Mouse (Mus musculus): Measurements from ENCODE around the gene Gpr87.
"Not testable (repeated sequence)": the region's sequence is repeated elsewhere in the genome, so short reads cannot be mapped to it uniquely, and the experiment has no call there.

Gene Gpr87

DNA sequence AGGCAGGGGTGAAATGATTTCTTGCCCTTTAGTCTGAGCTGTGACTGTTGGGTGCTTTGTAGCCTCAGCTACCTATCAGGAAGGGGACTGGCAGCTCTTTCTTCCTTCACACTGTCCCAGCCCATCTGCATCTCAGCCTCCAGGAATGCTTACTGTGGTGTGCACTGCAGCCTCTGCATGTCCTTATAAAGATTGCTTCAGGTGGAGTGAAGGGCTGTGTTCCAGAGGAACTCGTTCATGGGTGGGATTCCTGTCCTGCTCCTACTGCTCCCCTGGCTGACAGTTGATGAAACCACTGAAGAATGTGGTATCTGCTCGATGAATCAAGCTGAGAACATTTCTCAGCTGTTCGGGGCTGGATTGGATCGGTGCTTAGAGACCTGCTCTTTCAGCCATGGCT is 7.6 kb downstream of the Gpr87 start:
- DNase-seq (ENCODE audit: low spot score), result no peak

DNA sequence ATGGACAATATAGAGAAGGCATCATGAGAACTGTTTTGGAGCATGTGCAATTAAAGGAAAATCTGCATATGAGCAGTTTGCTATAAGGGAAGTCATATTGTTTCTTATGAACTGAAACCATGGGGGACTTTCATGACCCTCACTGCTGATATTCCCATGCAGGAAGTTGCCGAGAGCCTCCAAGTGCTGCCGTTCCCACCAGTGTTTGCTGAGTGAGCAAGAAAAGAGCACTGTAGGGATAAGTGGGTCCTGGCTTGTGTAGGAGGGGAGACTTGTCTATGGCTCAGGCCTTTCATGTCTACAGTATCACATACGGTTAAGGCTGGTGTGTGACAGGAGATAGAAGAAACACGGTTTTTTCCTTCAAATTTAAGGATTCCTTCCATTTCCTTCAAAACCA is 9.2 kb downstream of the Gpr87 start:
- no peak for DNase-seq (ENCODE audit: low spot score)

DNA sequence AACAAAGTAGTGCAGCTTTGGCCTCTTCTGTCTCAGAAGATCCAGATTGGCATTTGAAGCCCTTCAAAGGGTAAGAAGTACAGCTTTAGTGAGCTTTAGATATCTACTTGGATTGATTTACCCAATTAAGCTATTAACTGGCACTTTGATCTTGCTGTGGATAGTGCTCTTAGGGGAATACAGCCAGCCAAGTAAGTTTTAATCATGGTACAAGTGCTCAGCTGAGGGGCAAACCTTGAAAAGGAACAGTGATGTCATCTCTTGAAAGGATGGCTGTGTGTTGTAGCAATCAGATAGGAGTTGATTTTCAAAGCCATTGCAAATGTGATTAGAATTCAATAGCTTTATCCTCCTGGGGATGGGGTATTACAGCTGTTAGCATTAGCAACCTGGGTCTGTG is 12.8 kb downstream of the Gpr87 start:
- no peak for DNase-seq (ENCODE audit: low spot score)

DNA sequence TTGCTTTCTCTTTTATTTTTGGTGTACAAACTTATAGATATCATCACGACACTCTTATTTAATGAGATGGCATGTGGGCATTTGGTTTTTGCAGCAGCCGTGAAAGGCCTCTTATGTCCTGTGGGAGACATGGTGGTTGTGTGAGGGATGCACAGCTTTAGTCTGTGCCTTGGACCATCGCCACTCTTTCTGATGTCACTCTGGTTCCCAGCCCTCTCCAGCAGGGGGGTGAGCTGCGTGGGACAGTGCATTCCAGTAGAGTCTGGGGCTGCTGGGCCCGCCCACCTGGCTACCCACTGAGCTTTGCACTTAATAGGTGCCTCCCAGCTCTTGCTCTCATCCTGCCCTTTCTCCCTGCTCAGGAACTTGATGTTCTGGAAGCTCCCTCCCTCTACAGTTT is 13.8 kb downstream of the Gpr87 start:
- no peak for DNase-seq (ENCODE audit: low spot score)

DNA sequence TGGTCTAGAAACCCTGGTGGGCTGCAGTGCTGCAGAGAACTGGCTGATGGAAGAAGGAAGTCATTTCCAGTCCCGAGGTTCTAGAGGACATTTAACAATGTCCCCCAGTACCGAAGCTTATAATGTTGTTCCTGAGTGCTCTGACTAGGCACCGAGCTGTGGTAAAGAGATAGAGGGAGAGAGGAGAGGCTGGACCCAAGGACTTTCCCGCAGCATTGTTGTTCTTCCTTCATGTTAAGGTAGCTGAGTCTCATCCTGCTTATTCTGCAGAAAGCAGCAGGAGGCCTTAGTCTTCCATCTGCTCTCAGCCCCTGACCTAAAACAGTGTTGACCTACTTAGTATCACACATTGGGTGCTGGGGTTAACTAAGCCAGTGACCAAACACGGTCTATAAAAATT is 18.0 kb downstream of the Gpr87 start:
- no peak for DNase-seq (ENCODE audit: low spot score)

DNA sequence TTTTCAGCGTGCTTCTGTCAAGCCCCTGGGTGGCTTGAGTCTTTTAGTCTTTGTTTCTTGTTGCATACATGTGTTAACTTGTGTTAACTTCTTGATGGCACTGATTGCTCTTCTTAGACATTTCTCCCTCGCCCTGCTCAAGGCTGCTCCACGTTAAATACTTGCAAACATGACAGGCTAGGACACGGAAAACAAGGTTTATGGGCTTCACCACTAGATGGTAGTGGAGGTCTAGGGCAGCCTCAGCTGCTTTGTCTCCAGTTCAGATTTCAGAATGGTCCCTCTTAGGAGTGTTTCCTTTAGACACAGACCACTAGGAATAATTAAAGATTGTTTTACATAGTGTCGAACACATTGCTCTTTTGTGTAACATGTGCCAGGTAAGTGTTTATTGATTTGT is 19.7 kb downstream of the Gpr87 start:
- DNase-seq (ENCODE audit: low spot score), result peak; percentile 43

DNA sequence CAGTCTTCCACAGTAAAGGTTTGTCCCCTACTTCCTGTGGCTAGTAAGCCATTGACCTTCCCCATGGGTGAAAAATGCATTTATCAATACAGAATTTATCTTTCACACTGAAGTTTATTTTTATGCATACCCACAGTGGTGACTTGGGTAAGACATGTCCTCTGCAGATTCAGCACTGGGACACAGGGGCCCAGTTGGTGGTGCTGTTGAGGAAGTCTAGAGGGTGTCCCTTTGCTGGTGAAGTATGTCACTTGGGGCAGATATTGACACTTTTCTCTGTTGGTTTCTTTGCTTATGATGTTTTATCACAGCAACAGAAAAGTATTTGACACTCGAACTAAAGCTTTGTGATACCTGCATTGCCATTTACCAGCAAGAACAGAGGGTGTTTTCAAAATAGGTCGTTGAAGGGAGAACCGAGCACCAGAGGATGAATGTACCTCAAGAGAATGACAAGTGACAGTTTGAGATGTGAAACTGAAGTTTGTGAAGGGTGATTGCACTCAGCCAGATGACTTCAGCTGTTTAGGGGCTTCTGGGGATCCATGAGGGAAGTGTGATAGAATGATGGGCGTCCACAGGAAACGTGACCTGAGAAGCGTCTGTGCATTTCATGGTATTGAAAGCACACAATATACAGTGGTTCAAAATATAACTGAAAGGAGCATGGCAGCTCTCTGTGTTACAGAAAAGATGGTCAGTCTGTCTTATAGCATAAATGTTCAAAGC is 20.3 kb downstream of the Gpr87 start:
- no peak for DNase-seq (ENCODE audit: low spot score)

DNA sequence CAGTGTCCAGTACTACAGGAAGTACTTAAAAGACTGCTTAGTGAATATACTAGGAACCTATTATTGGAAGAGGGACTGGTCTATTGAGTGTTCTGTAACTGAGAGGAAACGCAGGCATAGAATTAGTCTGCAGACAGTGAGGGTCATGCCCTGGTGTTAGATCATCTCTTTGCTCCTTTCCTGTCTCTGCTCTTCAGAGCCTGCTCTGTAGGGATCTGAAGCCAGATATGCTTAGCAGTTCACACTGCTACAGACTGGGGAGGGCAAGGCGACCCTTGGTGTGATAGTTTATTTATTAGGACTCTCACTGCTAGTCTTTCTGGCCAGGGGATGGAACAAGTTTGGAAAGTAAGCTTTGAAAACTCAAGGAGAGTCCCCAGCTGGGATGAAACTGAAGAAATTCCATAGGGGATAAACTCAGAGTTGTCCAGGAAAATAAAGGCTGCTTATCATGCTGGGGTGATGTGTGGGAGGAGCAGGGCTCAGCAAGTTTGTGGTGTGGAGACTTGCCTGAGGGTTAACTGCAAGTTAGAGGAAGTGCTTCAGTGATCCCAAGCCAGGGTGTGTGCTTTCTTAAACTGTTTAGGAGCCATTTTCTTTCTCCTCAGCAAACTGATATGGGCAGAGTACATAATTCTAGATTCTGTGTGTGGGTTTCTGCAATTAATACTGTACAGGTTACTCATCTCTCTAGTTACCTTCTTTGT is 24.8 kb downstream of the Gpr87 start:
- peak; percentile 7 for DNase-seq (ENCODE audit: low spot score)

DNA sequence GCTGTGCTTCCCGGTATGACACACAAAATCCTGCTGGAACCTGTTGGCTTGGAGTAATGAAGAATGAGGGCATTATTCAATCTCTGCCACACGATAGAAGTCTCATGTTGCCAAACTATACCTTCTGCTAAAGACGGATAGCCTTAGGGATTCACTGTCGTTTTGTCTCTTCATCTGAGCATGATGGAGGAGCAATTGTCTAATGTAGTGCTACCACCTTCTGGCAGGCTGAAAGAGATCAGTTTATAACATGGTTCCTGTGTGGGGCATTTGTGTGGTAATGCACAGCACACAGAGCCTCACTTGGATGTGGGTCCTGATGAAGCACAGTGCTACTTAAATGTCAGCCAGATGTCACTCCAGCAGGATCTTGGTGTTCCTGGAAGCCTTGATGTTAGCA is 25.7 kb downstream of the Gpr87 start:
- no peak for DNase-seq (ENCODE audit: low spot score)

DNA sequence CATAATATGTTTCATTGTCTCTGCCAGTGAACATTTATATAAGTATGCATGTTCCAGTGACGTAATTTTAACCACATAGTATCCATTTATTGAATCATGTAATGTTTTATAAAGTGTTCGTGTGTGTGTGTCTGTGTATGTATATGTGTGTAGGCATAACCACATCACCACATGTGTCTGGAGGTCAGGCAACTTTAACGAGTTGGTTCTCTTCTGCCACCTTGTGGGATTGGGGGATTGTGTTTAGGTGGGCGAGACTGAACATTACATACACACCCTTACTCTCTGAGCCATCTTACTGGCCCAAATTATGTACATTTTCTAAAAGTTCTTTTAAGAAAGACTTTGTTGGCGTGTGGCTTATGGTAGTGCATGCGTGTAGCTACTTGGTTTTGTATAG is 26.4 kb downstream of the Gpr87 start:
- no peak for DNase-seq (ENCODE audit: low spot score)

DNA sequence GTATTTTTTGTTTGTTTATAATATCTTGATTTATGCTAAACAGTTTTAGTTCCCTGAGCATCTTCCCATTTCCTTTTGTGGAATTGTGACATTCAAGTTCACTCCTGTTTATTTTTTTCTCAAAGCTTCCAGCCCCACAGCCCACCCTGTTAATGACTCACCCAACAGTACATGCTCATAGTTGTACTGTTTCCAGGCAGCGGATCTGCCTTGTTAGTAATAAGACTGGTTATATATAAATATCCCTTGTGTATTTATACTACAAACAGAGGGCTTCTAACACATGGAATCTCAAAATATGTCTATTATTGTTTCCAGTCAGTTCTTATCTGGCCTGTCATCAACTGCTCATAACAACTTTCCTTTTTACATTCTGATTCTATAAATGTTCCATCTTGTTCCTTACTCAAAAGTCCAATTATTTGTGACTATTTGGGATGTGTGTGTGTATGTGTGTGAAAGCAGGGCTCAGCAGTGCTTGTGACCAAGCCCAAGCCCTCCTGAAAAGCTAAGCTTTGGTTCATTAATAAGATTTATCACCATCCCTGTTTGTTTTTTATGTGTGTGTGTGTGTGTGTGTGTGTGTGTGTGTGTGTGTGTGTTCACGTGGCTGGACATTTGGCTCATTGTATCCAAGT is 27.4 kb downstream of the Gpr87 start:
- no peak for DNase-seq (ENCODE audit: low spot score)

DNA sequence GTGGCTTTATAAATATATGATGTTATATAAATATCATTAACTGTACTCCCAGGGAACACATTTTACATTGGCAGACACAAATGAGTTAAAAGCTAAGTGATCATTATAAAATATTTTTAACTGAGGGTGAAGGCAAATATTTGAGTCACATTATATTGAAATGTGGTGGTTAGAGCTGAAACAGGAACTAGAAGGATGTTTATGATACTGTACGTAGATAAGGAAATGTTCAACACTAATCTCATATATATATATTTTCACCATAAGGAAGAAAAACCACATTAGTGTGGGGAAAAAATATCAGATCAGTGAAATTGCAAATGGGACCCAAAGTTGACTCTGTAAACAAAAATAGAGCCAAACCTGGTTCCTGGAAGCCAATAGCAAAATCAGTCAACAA is 34.4 kb downstream of the Gpr87 start:
- DNase-seq (ENCODE audit: low spot score), result no peak

DNA sequence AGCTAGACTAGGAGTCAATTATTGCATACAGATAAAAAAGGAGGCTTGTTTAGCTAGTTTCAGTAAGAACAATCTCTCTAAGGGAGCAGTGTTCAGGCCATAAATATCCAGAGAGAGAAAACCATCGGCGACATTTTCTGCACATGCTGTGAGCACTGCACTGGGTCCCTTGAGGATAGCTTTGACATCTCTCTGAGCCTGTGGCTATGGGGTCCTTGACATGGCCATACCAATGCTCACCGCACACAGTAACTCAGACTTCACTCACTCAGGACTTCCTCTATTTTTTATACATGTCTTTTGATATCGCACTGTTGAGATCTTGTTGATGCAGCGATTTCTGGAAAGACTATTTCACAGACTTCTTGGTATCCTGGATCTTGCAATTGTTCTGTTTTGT is 37.9 kb downstream of the Gpr87 start:
- DNase-seq (ENCODE audit: low spot score), result no peak

DNA sequence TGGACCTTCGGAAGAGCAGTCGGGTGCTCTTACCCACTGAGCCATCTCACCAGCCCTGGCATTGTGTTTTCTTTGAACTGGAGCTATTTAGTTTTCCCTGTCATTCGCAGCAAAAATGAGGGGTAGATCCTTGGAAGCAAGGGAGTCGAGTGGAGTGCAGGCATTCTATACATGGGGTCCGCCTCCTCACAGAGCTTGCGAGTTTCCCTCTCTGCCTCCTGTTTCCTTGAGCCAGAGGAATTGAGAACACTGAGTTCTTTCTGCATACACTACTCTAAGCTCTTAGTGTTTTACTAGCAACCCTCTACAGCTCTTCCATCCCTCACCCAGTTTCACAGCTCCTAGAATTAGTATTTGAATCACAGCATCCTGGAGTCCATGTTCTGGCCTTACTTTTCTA is 39.5 kb downstream of the Gpr87 start:
- DNase-seq (ENCODE audit: low spot score), result no peak

DNA sequence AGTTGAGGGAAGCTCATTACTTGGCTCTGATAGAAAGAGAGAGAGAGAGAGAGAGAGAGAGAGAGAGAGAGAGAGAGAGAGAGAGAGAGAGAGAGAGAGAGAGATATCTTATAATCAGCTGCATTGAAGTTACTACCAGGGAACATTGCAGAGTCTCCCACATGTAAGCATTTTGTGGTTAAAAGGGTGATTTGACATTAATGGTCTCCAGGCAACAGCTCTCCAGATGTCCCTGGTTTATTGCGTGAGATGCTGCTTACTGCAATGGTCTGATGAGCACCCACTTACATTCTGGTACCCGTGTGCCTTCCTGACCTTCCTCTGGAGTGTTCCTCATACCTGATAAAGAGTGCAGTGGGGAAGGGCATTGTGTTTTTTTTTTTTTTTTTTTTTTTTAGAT is 40.0 kb downstream of the Gpr87 start:
- no peak for DNase-seq (ENCODE audit: low spot score)

DNA sequence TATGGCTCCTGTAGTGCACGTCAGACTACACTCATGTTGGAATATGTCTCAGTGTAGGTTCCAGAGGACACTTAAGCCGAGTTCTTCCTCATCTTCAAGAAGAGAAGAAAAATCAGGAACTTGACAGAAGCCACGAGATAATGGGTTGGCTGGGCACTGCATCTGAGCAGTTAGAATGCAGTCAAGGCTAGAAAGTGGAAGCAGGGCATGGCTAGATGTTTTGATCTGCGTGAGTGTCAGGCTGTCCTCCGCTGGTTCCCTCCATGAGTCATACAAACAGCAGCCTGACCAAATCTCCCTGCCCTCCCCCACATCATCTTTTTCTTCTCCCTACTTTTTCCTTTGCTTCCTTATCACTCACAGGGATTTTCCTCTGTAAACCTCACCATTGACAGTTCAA is 41.5 kb downstream of the Gpr87 start, which contains the start of gene P2ry14:
P2ry14 (minus strand) TSS at position 195 of the 400 bp plus-strand sequence.
- DNase-seq (ENCODE audit: low spot score), result no peak

DNA sequence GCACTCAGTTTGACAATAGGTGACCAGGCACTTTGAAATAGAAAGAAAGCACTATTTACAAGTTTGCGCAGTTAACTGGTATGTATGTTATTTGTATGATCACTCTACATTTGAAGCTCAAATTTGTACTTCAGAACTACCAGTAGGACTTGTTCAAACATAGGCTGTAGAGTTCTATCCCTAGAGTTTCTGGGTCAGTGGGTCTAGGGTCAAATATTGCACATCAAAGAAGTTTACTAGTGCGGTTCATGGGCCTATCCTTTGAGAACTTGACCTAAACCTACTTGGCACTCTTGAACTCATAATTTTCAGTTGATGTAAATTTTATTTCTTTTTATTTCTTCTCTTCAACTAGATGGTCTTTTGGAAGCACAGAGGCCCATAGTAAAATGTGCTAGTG is 44.3 kb downstream of the Gpr87 start:
- DNase-seq (ENCODE audit: low spot score), result no peak

DNA sequence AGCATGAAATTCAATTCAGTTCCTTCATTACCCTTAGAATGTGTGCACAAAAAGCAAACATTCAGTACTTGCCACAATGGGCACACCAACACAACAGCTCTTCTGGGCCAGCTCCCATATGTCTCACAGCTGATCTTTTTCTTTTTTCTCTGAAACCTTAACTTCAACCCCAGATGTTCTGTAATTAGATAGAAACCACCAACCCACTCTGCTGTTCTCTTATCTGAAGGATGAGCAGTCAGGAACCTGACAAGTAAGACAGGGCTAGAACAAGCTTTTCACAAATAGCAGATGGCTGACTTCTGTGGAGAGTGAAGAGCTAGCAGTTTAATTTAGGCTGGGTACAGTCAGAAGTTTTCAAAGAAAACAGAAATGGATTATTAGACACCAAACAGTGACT is 45.3 kb downstream of the Gpr87 start:
- no peak for DNase-seq (ENCODE audit: low spot score)

DNA sequence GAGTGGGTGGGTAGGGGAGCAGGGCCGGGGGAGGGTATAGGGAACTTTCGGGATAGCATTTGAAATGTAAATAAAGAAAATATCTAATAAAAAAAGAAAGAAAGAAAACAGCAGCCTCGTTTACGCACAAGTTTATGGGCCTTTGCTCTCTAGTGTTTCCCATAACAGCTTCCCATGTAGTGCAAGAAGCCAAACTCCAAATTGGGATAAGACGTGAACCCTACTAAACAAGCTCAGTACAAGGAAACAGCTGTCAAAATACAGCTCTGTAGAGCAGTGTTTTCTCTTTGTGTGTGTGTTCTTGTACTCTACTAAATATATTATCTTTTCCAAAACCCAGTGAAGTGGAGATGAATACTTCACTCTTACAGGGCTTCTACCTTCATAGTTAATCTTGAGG is 49.7 kb downstream of the Gpr87 start:
- DNase-seq (ENCODE audit: low spot score), result no peak

DNA sequence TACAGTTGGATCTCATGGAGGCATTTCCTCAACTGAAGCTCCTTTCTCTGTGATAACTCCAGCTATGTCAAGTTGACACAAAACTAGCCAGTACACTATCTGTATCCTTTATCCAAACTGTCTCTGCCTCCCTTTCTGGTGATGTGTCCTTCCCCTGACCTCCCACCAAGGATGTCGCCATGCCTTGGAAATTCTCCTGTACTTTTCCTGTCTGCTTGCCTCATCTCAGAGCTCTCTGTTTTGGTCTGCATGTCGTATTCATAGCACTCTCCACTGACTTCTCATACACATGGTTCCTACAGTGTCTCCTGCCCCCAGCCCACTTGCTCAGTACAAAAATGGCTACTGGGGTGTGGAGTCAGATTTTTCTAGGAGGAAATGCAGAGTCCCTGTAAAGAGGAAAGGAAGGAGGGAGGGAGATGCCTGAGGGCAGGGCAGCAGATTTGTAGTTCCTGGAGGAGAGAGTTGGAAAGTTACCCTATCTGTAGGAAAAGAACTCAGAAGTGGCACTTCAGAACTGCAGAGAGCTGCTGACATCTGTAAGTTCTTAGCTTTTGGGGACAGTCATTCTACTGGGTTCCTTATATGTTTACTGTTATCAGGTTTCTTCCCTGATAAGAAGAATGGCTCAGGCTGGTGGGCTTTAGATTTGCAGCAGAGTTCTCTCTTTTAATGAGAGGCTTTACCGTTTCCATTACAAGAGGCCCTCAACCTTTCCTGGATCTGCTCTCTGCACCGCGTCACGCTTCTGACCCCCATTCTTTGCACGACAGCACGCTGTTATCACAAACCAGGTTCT is 53.2 kb downstream of the Gpr87 start:
- no peak for DNase-seq (ENCODE audit: low spot score)

DNA sequence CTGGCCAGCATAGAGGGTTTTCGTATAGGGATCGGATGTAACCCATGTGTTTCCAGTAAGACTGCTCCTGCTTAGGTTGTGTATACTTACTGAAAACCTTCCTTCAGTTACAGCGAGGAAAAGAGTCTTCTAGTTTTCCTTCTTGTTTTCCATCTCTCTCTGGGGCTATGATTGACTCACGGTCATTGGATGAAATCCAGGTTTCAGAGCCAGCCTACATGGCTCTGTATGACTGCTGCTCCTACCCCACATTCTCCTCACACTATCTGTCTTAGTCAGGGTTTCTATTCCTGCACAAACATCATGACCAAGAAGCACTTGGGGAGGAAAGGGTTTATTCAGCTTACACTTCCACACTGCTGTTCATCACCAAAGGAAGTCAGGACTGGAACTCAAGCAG is 54.0 kb downstream of the Gpr87 start:
- not testable (repeated sequence) for DNase-seq (ENCODE audit: low spot score)

DNA sequence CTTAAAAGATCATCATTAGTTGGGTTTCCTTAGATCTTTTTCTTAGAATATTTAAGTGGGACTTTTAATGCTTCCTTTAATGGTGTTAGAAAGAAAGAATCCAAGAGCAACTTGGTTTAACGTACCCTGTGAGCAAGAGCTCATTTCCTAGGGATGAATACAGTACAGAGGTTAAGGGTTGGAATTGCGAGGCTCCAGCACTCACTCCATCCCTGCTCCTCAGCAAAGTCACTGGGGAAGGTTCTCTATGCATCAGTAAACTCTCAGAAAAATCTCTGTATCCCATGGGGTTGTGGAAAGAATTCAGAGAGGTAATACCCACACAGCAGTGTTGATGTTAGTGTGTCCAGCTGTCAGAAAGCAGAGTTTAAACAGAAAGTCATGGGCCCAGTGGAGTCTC is 54.8 kb downstream of the Gpr87 start:
- DNase-seq (ENCODE audit: low spot score), result no peak

DNA sequence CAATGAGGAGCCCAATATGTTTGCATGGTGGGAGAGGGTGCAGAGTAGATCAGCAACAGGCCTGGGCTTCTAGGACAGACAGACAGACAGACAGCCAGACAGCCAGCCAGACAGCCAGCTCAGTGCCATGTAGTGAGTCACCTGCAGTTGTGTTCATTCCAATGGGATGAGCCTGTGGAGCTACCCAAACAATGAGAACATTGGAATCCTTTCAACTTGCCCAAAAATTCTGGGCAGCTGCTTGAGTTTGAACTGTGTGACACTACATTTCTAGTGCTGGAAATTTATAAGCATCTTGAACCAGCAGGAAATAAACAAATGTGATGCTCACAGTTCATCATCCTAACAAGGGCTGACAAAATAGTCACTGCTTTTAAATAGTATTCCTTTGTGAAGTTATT is 55.3 kb downstream of the Gpr87 start:
- DNase-seq (ENCODE audit: low spot score), result no peak
